Mouse (Mus musculus) cerebral cortex, adult 2 months (tissue): ENCODE measurements around the gene Ttll12.

ENCODE experiments used
- WGBS: fragments of 180-500 bp; shearing (Covaris S2); methylation state at CpG from one replicate; pipeline ENCODE4 v1.1.7; 2018; 5-methylcytosine and 5-hydroxymethylcytosine counted together

Gene Ttll12

GRCm38 (mm10) chr15:83594513-83595363, at the start of gene Ttll12:
TSS of gene Ttll12 (minus strand) at chr15:83595157.
- under 1% methylated on average over 68 of the region's 68 CpGs for WGBS

GRCm38 (mm10) chr15:83642518-83642917, 47.6 kb upstream of the Ttll12 start:
- 82% methylated on average over 6 of the region's 6 CpGs for WGBS

- WGBS: 86% methylated on average over 4 of the region's 4 CpGs
Observed at GRCm38 (mm10) chr15:83640208-83640607, 45.3 kb upstream of the Ttll12 start.

- WGBS: 81% methylated on average over 3 of the region's 3 CpGs
Observed at GRCm38 (mm10) chr15:83639160-83639559, 44.2 kb upstream of the Ttll12 start.

GRCm38 (mm10) chr15:83638196-83638899, 43.4 kb upstream of the Ttll12 start:
- 83% methylated on average over 20 of the region's 20 CpGs for WGBS

GRCm38 (mm10) chr15:83636759-83637158, 41.8 kb upstream of the Ttll12 start:
- 66% methylated on average over 6 of the region's 6 CpGs for WGBS

GRCm38 (mm10) chr15:83635251-83635650, 40.3 kb upstream of the Ttll12 start:
- 71% methylated on average over 3 of the region's 3 CpGs for WGBS

GRCm38 (mm10) chr15:83634076-83634475, 39.1 kb upstream of the Ttll12 start:
- WGBS: 18% methylated on average over 1 of the region's 1 CpGs

GRCm38 (mm10) chr15:83631071-83631470, 36.1 kb upstream of the Ttll12 start:
- 85% methylated on average over 7 of the region's 7 CpGs for WGBS

- 81% methylated on average over 3 of the region's 3 CpGs for WGBS
Observed at GRCm38 (mm10) chr15:83629716-83630115, 34.8 kb upstream of the Ttll12 start.

GRCm38 (mm10) chr15:83626142-83626645, 31.2 kb upstream of the Ttll12 start:
- WGBS: 95% methylated on average over 2 of the region's 2 CpGs

GRCm38 (mm10) chr15:83615245-83615644, 20.3 kb upstream of the Ttll12 start:
- WGBS: 58% methylated on average over 3 of the region's 3 CpGs

- WGBS: 33% methylated on average over 15 of the region's 15 CpGs
Observed at GRCm38 (mm10) chr15:83607115-83607802, 12.3 kb upstream of the Ttll12 start.

GRCm38 (mm10) chr15:83606700-83607099, 11.7 kb upstream of the Ttll12 start:
- 90% methylated on average over 8 of the region's 8 CpGs for WGBS

GRCm38 (mm10) chr15:83606216-83606615, 11.3 kb upstream of the Ttll12 start:
- WGBS: 92% methylated on average over 11 of the region's 11 CpGs

- 97% methylated on average over 7 of the region's 7 CpGs for WGBS
Observed at GRCm38 (mm10) chr15:83603426-83603825, 8.5 kb upstream of the Ttll12 start.

- 97% methylated on average over 1 of the region's 1 CpGs for WGBS
Observed at GRCm38 (mm10) chr15:83603046-83603396, 8.1 kb upstream of the Ttll12 start.

GRCm38 (mm10) chr15:83602372-83603045, 7.6 kb upstream of the Ttll12 start:
- WGBS: 73% methylated on average over 13 of the region's 13 CpGs

GRCm38 (mm10) chr15:83601185-83601584, 6.2 kb upstream of the Ttll12 start:
- 75% methylated on average over 4 of the region's 4 CpGs for WGBS

GRCm38 (mm10) chr15:83596833-83597232, 1.9 kb upstream of the Ttll12 start:
- 88% methylated on average over 4 of the region's 4 CpGs for WGBS

- WGBS: 26% methylated on average over 7 of the region's 7 CpGs
Observed at GRCm38 (mm10) chr15:83595364-83595711, 381 bp upstream of the Ttll12 start.
